Comparison of ENCODE assay signal across 8 mouse cellular contexts in genomic region chr1:132520764-132521163, GRCm38 (mm10). TPM values are rescaled to one million over a fixed set of nuclear protein-coding genes. Genes with fewer than 3 reads are reported as not detected.
DNase-seq lines count a peak whose midpoint lies in the region; ATAC-seq and TF ChIP-seq lines count a peak whose summit lies in the region.
"Had no signal": no experiment of that assay in that cellular context is flagged by ENCODE, and none has a peak within 500 bp of the region (broad histone marks: within the 10 kb centered on the region; RNA-seq: fewer than 3 reads in every experiment).

No protein-coding gene starts in this region.

- H3K27ac ChIP-seq in CH12.LX (ENCODE audit: insufficient read depth, low read depth) = no peak overlapping the region
- H3K27ac ChIP-seq in stomach, embryonic 14.5 days (ENCODE audit: low read length) = no peak overlapping the region
- H3K27ac ChIP-seq: hindbrain, embryonic 15.5 days had no signal

- WGBS in stomach, embryonic 14.5 days = 24% methylated on average over 3 of the region's 6 CpGs

- peaks cover 66% of the 10 kb centered on the region for H3K27me3 ChIP-seq in CH12.LX (replicated peaks)
- H3K27me3 ChIP-seq in stomach, embryonic 14.5 days (ENCODE audit: control insufficient read depth, insufficient read depth, low read length) = no peaks in the 10 kb centered on the region
- H3K27me3 ChIP-seq: hindbrain, embryonic 15.5 days had no signal

- H3K9me3 ChIP-seq in CH12.LX (replicated peaks; ENCODE audit: low read length) = peaks cover 3% of the 10 kb centered on the region
- H3K9me3 ChIP-seq in stomach, embryonic 14.5 days (ENCODE audit: control insufficient read depth, low read depth, low read length) = no peaks in the 10 kb centered on the region
- H3K9me3 ChIP-seq: hindbrain, embryonic 15.5 days had no signal

- H3K4me2 ChIP-seq in CH12.LX (ENCODE audit: insufficient read depth, low read depth, poor library complexity, severe bottlenecking) = no peak overlapping the region
- no peak overlapping the region for H3K4me2 ChIP-seq in stomach, embryonic 14.5 days (replicated peaks; ENCODE audit: low read depth, low read length)
- H3K4me2 ChIP-seq: hindbrain, embryonic 15.5 days had no signal

- in situ Hi-C loops in CH12.LX (cut with MboI; ENCODE audit: low pct_ligation_motif_present, low pct_unique_long_range_greater_than_20kb, low sequenced_read_pairs) = no loop called here

- DNase-seq in A20 (ENCODE audit: low read depth, low spot score) (peak; percentile 77), CH12.LX (ENCODE audit: extremely low read depth) (peak; percentile 51)
- DNase-seq in cerebellum, adult 9-10 months = peak; percentile 45
- DNase-seq in kidney, postnatal 25 days = peak; percentile 70 to 80
- peak; percentile 63 for DNase-seq in lung, postnatal 25 days (ENCODE audit: low spot score)

- no peaks in the 10 kb centered on the region for H3K4me1 ChIP-seq in CH12.LX (ENCODE audit: control insufficient read depth in 1 of 2, insufficient read depth in 2 of 2)
- H3K4me1 ChIP-seq in stomach, embryonic 14.5 days (ENCODE audit: control insufficient read depth, insufficient read depth, low read length) = no peaks in the 10 kb centered on the region

- dilution Hi-C loops in CH12.LX (cut with MboI; ENCODE audit: extremely low pct_ligation_motif_present, extremely low pct_unique_long_range_greater_than_20kb, low sequenced_read_pairs) = no loop called here

- TF ChIP-seq RAD21 in CH12.LX (IDR thresholded peaks at IDR 0.05; ENCODE audit: low read depth, low read length) = no peak

- no peaks in the 10 kb centered on the region for H3K79me2 ChIP-seq in CH12.LX (replicated peaks; ENCODE audit: control insufficient read depth, extremely low read depth, insufficient read depth, poor library complexity, severe bottlenecking)

- H3K36me3 ChIP-seq in CH12.LX (replicated peaks in 1 of 2; ENCODE audit: control insufficient read depth in 1 of 2, insufficient read depth in 1 of 2, low read length in 1 of 2) = no peaks in the 10 kb centered on the region
- no peaks in the 10 kb centered on the region for H3K36me3 ChIP-seq in stomach, embryonic 14.5 days (ENCODE audit: control insufficient read depth, insufficient read depth, low read length)

- TF ChIP-seq CTCF in CH12.LX (conservative IDR thresholded peaks at IDR 0.05 in 1 of 2, IDR thresholded peaks at IDR 0.05 in 1 of 2; ENCODE audit: low read depth in 2 of 2, low read length in 2 of 2) = peak in 1 of 2 experiments; percentile 70; a peak in 2 of 4 replicates

- H3K4me3 ChIP-seq in CH12.LX (replicated peaks in 1 of 3; ENCODE audit: low read depth in 2 of 3, low read length in 2 of 3, poor library complexity in 1 of 3) = no peak overlapping the region
- no peak overlapping the region for H3K4me3 ChIP-seq in stomach, embryonic 14.5 days (ENCODE audit: low read depth, low read length)
- H3K4me3 ChIP-seq: hindbrain, embryonic 15.5 days had no signal

- H3K9ac ChIP-seq in CH12.LX (ENCODE audit: insufficient read depth, low read depth) = no peak overlapping the region
- H3K9ac ChIP-seq in stomach, embryonic 14.5 days (replicated peaks; ENCODE audit: low read depth, low read length) = no peak overlapping the region
- H3K9ac ChIP-seq: hindbrain, embryonic 15.5 days had no signal

- peak; percentile 91 for ATAC-seq in granulocyte monocyte progenitor cell, adult 5-6 weeks (replicated peaks; ENCODE audit: poor library complexity, severe bottlenecking)
- ATAC-seq in stomach, embryonic 14.5 days (ENCODE audit: insufficient number of reproducible peaks, insufficient read depth, low FRiP score, low read depth) = peak; percentile 38; the same call in 1 of the 2 replicates

- no peak for TF ChIP-seq EP300 in CH12.LX (IDR thresholded peaks at IDR 0.05; ENCODE audit: low read length)

- no peak for TF ChIP-seq POLR2A in CH12.LX (IDR thresholded peaks at IDR 0.05; ENCODE audit: low read depth, low read length)

TF ChIP-seq in CH12.LX, 34 proteins besides CTCF, POLR2A, EP300 and RAD21:
- TF ChIP-seq SIN3A (IDR thresholded peaks at IDR 0.05; ENCODE audit: low read length) (no peak), MAZ (IDR thresholded peaks at IDR 0.05; ENCODE audit: low read depth, low read length) (peak; percentile 61; the same call in 1 of the 2 replicates)

RNA-seq across cellular contexts. Expression of gene Tmem81, which starts 14.7 kb away (rescaled TPM):
- total RNA-seq in CH12.LX (2012; rRNA removed) = 2.0 and 3.3 TPM in 2 replicates
- 2.2 and 2.3 TPM in 2 replicates for total RNA-seq in CH12.LX (2014; rRNA removed)
- 2.4 and 2.8 TPM in 2 replicates for polyA plus RNA-seq in CH12.LX (2012; ENCODE audit: insufficient read length, low read depth)
- 3.6 and 10.0 TPM in 2 replicates for total RNA-seq in granulocyte monocyte progenitor cell, adult 5-6 weeks (2014; fragmentation: Nextera tagmentation)
- total RNA-seq in granulocyte monocyte progenitor cell, adult 5-6 weeks (2017) = 1.8 and 5.1 TPM in 2 replicates
- 2.0 and 2.3 TPM in 2 replicates for polyA plus RNA-seq in stomach, embryonic 14.5 days (2014; fragmentation: Nextera tagmentation; extraction: Ambion mirVana)

RNA-seq across cellular contexts. Expression of gene Cntn2, which starts 22.3 kb away (rescaled TPM):
- 0.04 and 0.08 TPM in 2 replicates for total RNA-seq in CH12.LX (2012; rRNA removed)
- total RNA-seq in CH12.LX (2014; rRNA removed) = 0.05 and 0.07 TPM in 2 replicates
- polyA plus RNA-seq in CH12.LX (2012; ENCODE audit: insufficient read length, low read depth) = 0.04 TPM in 2 replicates
- not detected in 2 replicates for total RNA-seq in granulocyte monocyte progenitor cell, adult 5-6 weeks (2014; fragmentation: Nextera tagmentation)
- total RNA-seq in granulocyte monocyte progenitor cell, adult 5-6 weeks (2017) = not detected in 2 replicates
- polyA plus RNA-seq in stomach, embryonic 14.5 days (2014; fragmentation: Nextera tagmentation; extraction: Ambion mirVana) = 0.67 and 0.73 TPM in 2 replicates

RNA-seq across cellular contexts. Expression of gene Rbbp5, which starts 43.6 kb away (rescaled TPM):
- total RNA-seq in CH12.LX (2012; rRNA removed) (36.9 and 37.1 TPM in 2 replicates), CH12.LX (2014; rRNA removed) (52.1 and 52.5 TPM in 2 replicates)
- polyA plus RNA-seq in CH12.LX (2012; ENCODE audit: insufficient read length, low read depth) = 50.3 and 53.1 TPM in 2 replicates
- total RNA-seq in granulocyte monocyte progenitor cell, adult 5-6 weeks (2014; fragmentation: Nextera tagmentation) = 61.6 and 73.4 TPM in 2 replicates
- 52.7 and 57.8 TPM in 2 replicates for total RNA-seq in granulocyte monocyte progenitor cell, adult 5-6 weeks (2017)
- polyA plus RNA-seq in stomach, embryonic 14.5 days (2014; fragmentation: Nextera tagmentation; extraction: Ambion mirVana) = 40.2 and 43.8 TPM in 2 replicates
